Mouse (Mus musculus): ENCODE measurements at regions not wholly inside any gene's neighbourhood (a gene's known extent, or its start where the extent isn't known, plus 50 kb on each side); places are given as distances from the start of the nearest gene placed in this dataset.

DNA sequence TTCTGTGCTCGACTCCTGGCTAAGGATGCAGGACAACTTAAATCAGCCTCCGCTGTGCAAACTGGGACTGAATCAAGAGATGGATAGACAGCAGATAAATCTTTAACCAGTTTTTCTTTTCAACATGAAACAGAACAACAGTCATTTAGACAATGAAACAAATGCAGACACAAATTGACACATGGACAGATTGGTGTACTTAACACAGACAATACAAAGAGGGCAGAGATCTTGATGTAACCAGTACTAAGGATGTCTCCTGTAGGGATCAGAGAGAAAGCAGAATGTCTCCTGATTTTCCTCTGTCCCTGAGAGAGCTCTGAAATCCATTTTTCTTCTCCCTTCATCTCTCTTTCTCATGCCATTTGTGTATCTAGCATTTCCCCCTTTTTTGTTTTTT is 1241.5 kb downstream of the Hace1 start:
- no peak overlapping the region for H3K9ac ChIP-seq (ENCODE audit: low read length)
- 82% methylated on average over 2 of the region's 2 CpGs for WGBS
- H3K4me3 ChIP-seq (replicated peaks; ENCODE audit: low read length): no peak overlapping the region
- no peaks in the 10 kb centered on the region for H3K9me3 ChIP-seq (replicated peaks; ENCODE audit: control insufficient read depth, low read length)
- no peaks in the 10 kb centered on the region for H3K4me1 ChIP-seq (ENCODE audit: control insufficient read depth, insufficient read depth, low read length)
- no peak for ATAC-seq (ENCODE audit: insufficient read depth, low FRiP score)
- H3K27me3 ChIP-seq (ENCODE audit: control insufficient read depth, insufficient read depth, low read length): no peaks in the 10 kb centered on the region
- H3K4me2 ChIP-seq (ENCODE audit: low read depth, low read length): no peak overlapping the region
- H3K27ac ChIP-seq (ENCODE audit: low read length): no peak overlapping the region
- H3K36me3 ChIP-seq (ENCODE audit: control insufficient read depth, insufficient read depth, low read length): no peaks in the 10 kb centered on the region

DNA sequence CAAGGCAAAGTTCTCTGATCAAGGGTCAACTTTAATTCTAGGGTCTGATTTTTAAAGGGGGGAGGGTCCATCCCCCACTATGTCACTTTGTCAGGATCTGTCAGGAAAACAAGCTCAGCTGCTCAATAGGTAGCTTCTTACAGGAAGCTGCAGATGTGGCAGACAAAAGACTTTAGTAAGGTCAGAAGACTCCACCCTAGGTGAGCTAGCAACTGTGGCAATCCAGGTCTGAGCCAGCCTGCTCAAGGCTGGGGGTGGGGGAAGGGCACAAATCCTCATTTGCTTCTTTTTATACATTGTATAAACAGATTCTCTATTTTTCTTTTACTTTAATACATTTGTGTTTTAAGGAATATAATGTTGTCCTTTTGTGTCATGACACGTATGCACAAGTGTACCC is 1242.3 kb downstream of the Hace1 start:
- Histone ChIP-seq H3K4me1 (ENCODE audit: control insufficient read depth, insufficient read depth, low read length) (no peaks in the 10 kb centered on the region), H3K27ac (ENCODE audit: low read length) (no peak overlapping the region), H3K4me3 (replicated peaks; ENCODE audit: low read length) (no peak overlapping the region), H3K27me3 (ENCODE audit: control insufficient read depth, insufficient read depth, low read length) (no peaks in the 10 kb centered on the region), H3K9ac (ENCODE audit: low read length) (no peak overlapping the region), H3K36me3 (ENCODE audit: control insufficient read depth, insufficient read depth, low read length) (no peaks in the 10 kb centered on the region), H3K4me2 (ENCODE audit: low read depth, low read length) (no peak overlapping the region), H3K9me3 (replicated peaks; ENCODE audit: control insufficient read depth, low read length) (no peaks in the 10 kb centered on the region)
- ATAC-seq (ENCODE audit: insufficient read depth, low FRiP score): no peak
- 88% methylated on average over 1 of the region's 1 CpGs for WGBS

DNA sequence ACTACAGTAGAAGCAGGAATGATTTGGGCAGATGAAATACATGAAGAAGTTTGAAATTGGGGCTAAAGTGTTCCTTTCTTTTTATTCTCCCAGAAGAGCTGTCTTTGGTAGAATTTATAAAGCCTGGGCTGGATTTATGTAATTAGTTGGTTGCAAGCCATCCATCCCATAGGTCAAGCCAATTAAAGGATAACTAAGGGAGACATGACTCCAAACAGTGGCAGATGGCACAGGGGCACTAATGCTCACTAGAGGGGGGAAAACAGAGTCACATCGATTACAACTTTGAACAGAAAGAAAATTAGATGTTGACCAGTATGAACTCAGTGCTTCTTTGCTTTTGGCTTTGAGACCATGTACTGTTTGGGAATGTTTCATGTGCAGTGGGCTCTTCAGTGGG is 1246.2 kb downstream of the Hace1 start:
- Histone ChIP-seq H3K9me3 (replicated peaks; ENCODE audit: control insufficient read depth, low read length) (no peaks in the 10 kb centered on the region), H3K27me3 (ENCODE audit: control insufficient read depth, insufficient read depth, low read length) (no peaks in the 10 kb centered on the region), H3K4me3 (replicated peaks; ENCODE audit: low read length) (no peak overlapping the region), H3K36me3 (ENCODE audit: control insufficient read depth, insufficient read depth, low read length) (no peaks in the 10 kb centered on the region), H3K27ac (ENCODE audit: low read length) (no peak overlapping the region), H3K4me2 (ENCODE audit: low read depth, low read length) (no peak overlapping the region), H3K9ac (ENCODE audit: low read length) (no peak overlapping the region), H3K4me1 (ENCODE audit: control insufficient read depth, insufficient read depth, low read length) (no peaks in the 10 kb centered on the region)
- WGBS: 78% methylated on average over 1 of the region's 1 CpGs
- ATAC-seq (ENCODE audit: insufficient read depth, low FRiP score): no peak

DNA sequence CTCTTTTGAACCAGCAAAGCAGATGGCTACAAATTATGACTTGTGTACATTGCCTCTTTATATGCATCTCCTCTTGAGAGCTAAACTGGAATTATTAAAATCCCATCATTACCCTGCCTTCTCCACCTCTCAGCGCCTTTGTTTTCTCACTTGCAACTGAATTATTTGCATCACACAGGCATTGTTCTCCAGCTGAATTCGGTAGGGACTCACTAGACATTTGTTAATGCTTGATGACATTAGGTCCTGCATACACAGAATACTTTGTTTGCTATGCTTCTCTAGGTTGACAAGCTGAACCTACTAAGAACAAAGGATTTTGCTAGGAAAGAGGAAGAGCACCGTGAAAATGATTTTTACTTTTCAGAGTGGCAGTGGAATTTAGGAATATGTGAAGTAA is 1248.4 kb downstream of the Hace1 start:
- ATAC-seq (ENCODE audit: insufficient read depth, low FRiP score): no peak
- WGBS: 53% methylated on average over 3 of the region's 3 CpGs
- H3K27ac ChIP-seq (ENCODE audit: low read length): no peak overlapping the region

DNA sequence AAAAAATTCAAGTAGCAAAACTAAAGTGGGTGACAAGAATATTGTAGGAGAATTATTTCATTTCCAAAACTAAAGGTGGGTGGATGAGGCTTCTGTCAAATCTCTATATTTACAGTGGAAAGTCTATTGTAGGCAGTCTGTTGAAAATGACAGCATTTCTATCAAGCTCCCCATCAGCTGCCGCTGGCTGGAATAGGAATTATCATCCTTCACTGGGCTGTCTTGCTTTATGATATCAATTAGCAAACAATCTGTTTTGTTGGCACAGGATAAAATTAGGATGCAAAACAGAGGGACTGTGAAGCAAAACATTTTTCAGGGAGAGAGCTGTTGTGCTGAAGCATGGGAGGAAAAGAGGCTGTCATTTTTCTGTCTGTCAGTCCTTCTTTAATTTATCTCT is 1249.0 kb downstream of the Hace1 start:
- Histone ChIP-seq H3K4me3 (replicated peaks; ENCODE audit: low read length) (no peak overlapping the region), H3K4me1 (ENCODE audit: control insufficient read depth, insufficient read depth, low read length) (no peaks in the 10 kb centered on the region), H3K27me3 (ENCODE audit: control insufficient read depth, insufficient read depth, low read length) (no peaks in the 10 kb centered on the region), H3K9ac (ENCODE audit: low read length) (no peak overlapping the region), H3K9me3 (replicated peaks; ENCODE audit: control insufficient read depth, low read length) (no peaks in the 10 kb centered on the region), H3K36me3 (ENCODE audit: control insufficient read depth, insufficient read depth, low read length) (no peaks in the 10 kb centered on the region), H3K27ac (ENCODE audit: low read length) (no peak overlapping the region), H3K4me2 (ENCODE audit: low read depth, low read length) (no peak overlapping the region)
- 55% methylated on average over 1 of the region's 1 CpGs for WGBS
- no peak for ATAC-seq (ENCODE audit: insufficient read depth, low FRiP score)

More for the DNA sequence above, 1248.4 kb downstream of the Hace1 start:
- Histone ChIP-seq H3K4me1 (ENCODE audit: control insufficient read depth, insufficient read depth, low read length) (no peaks in the 10 kb centered on the region), H3K9ac (ENCODE audit: low read length) (no peak overlapping the region), H3K9me3 (replicated peaks; ENCODE audit: control insufficient read depth, low read length) (no peaks in the 10 kb centered on the region), H3K36me3 (ENCODE audit: control insufficient read depth, insufficient read depth, low read length) (no peaks in the 10 kb centered on the region), H3K4me3 (replicated peaks; ENCODE audit: low read length) (no peak overlapping the region), H3K4me2 (ENCODE audit: low read depth, low read length) (no peak overlapping the region), H3K27me3 (ENCODE audit: control insufficient read depth, insufficient read depth, low read length) (no peaks in the 10 kb centered on the region)

DNA sequence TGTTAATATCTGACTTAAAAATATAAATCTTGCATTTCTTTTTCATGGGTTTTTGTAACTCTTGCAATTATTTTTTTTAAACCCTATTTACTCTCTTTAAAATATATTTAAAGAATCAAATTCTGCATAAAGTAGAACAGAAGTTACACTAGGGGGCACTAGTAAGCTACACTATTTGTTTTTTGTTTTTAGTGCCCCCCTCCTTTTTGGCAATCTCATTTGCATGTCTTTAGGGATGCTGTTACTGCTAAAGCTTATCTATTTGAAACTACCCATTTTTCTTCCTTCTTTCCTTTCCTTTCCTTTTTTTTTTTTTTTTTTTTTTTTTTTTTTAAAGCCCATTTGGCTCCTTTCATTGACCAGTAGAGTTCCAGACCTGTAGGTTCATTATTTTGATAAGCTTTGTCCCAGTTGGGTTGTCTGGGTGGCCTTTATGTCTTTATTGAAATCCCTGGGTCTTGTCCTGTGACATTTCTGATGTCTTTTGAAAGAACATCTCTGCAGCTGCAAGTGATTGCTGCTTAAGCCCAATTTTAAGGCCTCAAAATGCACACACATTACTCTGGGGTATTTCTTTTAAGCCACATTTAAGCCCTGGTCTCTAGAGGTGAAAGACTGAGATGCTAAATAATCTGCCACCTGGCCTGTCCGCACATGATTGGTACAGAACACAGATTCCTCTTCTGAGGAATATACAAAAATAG is 1249.6 kb downstream of the Hace1 start:
- WGBS: 72% methylated on average over 1 of the region's 1 CpGs
- Histone ChIP-seq H3K4me2 (ENCODE audit: low read depth, low read length) (no peak overlapping the region), H3K4me1 (ENCODE audit: control insufficient read depth, insufficient read depth, low read length) (no peaks in the 10 kb centered on the region), H3K9ac (ENCODE audit: low read length) (no peak overlapping the region), H3K27me3 (ENCODE audit: control insufficient read depth, insufficient read depth, low read length) (no peaks in the 10 kb centered on the region), H3K36me3 (ENCODE audit: control insufficient read depth, insufficient read depth, low read length) (no peaks in the 10 kb centered on the region), H3K9me3 (replicated peaks; ENCODE audit: control insufficient read depth, low read length) (no peaks in the 10 kb centered on the region), H3K4me3 (replicated peaks; ENCODE audit: low read length) (no peak overlapping the region), H3K27ac (ENCODE audit: low read length) (no peak overlapping the region)
- ATAC-seq (ENCODE audit: insufficient read depth, low FRiP score): no peak

DNA sequence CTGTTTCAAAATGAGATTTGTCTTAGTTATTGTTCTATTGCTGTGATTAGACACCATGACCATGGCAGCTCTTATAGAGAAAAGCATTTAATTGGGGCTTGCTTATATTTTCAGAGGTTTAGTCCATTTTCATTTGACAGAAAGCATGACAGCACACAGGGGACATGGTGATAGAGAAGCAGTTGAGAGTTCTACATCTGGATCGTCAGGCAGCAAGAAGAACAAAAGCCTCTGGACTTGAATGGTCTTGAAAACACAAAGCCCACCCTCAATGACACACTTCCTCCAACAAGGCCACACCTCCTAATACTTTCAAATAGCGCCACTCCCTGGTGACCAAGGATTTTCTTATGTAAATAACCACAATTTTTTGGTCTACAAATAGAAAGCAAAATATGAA is 1250.5 kb downstream of the Hace1 start:
- Histone ChIP-seq H3K36me3 (ENCODE audit: control insufficient read depth, insufficient read depth, low read length) (no peaks in the 10 kb centered on the region), H3K9ac (ENCODE audit: low read length) (no peak overlapping the region), H3K4me1 (ENCODE audit: control insufficient read depth, insufficient read depth, low read length) (no peaks in the 10 kb centered on the region), H3K4me2 (ENCODE audit: low read depth, low read length) (no peak overlapping the region), H3K9me3 (replicated peaks; ENCODE audit: control insufficient read depth, low read length) (no peaks in the 10 kb centered on the region), H3K27ac (ENCODE audit: low read length) (no peak overlapping the region), H3K27me3 (ENCODE audit: control insufficient read depth, insufficient read depth, low read length) (no peaks in the 10 kb centered on the region), H3K4me3 (replicated peaks; ENCODE audit: low read length) (no peak overlapping the region)
- 74% methylated on average over 2 of the region's 2 CpGs for WGBS
- no peak for ATAC-seq (ENCODE audit: insufficient read depth, low FRiP score)

DNA sequence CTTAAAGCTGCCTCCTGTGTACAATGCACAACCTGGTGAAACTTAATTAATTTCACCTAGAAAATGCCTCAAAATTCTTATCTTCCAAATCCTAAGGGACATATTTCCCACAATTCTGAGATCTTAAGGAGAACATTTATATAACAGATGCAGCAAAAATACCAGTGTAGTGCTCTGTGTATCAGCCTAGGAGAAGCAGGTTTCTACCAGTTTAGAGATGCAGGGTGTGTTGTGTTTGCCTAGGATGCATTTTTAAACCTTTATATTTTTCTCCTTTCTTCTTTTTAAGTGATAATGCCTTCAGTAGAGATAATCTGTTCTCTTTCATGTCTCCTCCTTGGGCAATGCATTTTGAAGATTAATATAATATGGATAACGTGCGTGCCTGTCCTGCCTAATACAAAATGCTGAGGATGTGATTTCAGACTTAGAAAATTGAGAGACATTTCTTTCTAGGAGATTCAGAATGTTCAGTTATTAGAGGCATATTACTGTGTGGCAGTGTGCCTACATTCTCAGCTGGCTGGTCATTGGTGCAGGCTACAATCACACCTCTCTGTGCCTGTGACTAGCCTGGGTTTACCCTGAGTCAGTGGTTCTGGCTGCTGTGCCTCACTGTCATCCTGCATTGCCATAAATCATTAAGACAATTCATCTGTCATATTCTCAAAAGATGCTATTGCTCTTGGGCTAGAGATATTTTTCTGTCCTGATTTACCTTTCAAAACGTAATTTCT is 1268.1 kb downstream of the Hace1 start:
- WGBS: 69% methylated on average over 3 of the region's 3 CpGs
- Histone ChIP-seq H3K27ac (ENCODE audit: low read length) (no peak overlapping the region), H3K27me3 (ENCODE audit: control insufficient read depth, insufficient read depth, low read length) (no peaks in the 10 kb centered on the region), H3K9me3 (replicated peaks; ENCODE audit: control insufficient read depth, low read length) (no peaks in the 10 kb centered on the region), H3K4me2 (ENCODE audit: low read depth, low read length) (no peak overlapping the region), H3K4me1 (ENCODE audit: control insufficient read depth, insufficient read depth, low read length) (no peaks in the 10 kb centered on the region), H3K4me3 (replicated peaks; ENCODE audit: low read length) (no peak overlapping the region), H3K9ac (ENCODE audit: low read length) (no peak overlapping the region), H3K36me3 (ENCODE audit: control insufficient read depth, insufficient read depth, low read length) (no peaks in the 10 kb centered on the region)
- no peak for ATAC-seq (ENCODE audit: insufficient read depth, low FRiP score)
